Mouse (Mus musculus): ENCODE measurements around the gene Srd5a1. TPM values are rescaled to one million over a fixed set of nuclear protein-coding genes. Genes with fewer than 3 reads are reported as not detected.
"Not testable (repeated sequence)": the region's sequence is repeated elsewhere in the genome, so short reads cannot be mapped to it uniquely, and the experiment has no call there.

The Srd5a1 gene
- total RNA-seq, 2 experiments from 2014 or later: 0.33 to 0.42 TPM

DNA sequence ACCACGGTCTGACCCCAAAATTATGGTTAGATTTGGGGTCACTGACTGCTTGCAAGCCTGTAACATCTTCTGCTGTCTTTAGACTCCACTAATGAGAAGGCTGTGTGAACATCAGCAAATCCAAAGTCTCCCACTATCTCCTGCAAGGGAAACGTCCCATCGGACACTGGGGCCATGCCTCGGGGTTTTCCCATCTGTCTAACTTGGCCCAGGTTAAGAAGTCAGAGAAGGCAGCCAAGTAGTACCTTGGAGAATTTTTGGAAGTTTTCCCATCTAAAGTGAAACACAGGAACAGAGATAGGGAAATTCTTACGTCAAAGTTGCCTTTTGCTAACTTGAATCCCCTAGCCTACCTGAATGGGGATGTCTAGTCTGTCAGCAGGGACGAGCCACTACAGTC is 27.7 kb downstream of the Srd5a1 start:
- DNase-seq: no peak
- intact Hi-C loops (cut with DNase I): no loop called here

DNA sequence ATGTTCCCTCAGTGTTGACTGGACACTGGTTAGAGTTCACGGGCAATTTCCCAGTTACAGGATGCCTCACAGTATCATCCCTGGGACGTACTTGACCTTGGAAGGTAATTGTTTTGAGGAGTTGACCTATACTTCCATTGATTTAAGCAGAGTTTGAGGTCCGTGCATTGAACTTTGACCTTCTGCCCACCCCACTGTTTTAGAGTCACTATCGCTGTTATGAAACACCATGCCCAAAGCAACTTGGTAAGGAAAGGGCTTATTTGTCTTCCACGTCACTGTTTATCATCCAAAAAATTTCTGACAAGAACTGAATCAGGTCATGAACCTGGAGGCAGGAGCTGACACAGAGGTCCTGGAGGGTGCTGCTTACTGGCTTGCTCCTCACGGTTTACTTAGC is 28.8 kb downstream of the Srd5a1 start:
- intact Hi-C loops (cut with DNase I): no loop called here

DNA sequence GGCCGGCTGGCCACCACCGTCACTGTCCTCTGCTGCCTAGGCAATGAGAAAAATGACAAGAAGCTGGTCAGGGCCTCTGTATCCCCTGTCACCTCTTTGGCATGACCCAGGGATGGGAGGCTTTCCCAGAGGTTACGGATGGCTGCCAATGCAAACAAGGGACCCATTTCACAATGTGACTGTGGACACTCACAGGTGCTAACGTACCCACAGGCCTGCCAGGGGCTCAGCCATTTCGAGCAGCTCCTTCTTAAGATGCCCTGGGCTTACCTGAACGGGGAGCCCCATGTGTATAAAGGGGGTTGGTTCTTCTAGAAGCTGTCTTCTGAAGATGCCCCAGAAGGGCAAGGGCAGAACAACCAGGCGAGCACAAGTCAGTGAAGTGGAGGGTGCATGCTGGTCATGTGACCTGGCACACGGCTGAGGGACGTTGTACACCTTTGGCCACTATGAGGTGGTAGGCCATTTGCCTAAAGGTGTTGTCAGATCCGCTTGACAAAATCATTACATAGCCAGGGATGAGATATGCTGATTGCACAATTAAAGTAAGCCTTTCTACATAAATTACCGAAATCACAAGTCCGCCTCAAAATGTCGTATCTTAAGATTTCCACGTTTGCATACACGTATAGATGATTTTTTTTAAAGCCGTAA is 33.9 kb downstream of the Srd5a1 start:
- intact Hi-C loops (cut with DNase I): no loop called here
- no peak for DNase-seq

More for the DNA sequence above, 28.8 kb downstream of the Srd5a1 start:
- no peak for DNase-seq

DNA sequence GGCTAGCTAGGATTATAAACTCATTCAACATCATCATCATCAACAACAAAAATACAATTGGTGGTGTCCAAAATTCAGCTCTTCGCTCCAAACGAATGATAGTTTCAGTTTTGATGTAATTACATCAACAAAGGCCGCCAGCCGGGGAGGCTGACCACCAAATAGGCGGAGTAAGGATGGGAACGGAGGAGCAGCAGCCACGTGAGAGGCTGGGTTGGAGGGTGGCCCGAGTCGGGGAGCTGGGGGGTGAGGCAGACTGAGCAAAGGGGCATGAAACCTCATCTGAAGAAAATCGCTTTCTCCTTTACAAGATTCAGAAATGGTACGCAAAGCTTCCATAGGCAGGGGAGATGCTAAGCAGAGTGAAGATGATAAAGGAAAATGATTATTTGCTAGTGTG is 34.6 kb downstream of the Srd5a1 start:
- intact Hi-C loops (cut with DNase I): no loop called here
- peak in 1 of 2 experiments; percentile 27 for DNase-seq

DNA sequence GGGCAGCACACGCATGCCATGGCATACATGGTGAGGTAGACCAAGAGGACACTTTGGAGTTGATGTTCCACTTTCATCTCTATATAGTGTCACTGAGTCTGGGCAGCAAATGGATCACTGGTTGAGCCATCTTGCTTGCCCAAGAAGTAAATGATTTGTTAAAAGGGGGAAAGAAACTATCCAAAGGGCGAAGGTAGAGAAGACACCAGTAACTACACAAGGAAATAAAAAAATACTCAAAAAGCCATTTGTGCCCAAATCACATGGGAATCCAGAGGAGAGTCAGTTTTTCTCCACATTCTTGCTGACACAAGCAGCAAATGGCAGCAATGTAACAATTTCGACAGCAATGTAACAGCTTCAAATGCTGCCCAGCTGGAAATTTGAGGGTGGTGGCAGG is 38.6 kb downstream of the Srd5a1 start:
- intact Hi-C loops (cut with DNase I): no loop called here
- no peak for DNase-seq

DNA sequence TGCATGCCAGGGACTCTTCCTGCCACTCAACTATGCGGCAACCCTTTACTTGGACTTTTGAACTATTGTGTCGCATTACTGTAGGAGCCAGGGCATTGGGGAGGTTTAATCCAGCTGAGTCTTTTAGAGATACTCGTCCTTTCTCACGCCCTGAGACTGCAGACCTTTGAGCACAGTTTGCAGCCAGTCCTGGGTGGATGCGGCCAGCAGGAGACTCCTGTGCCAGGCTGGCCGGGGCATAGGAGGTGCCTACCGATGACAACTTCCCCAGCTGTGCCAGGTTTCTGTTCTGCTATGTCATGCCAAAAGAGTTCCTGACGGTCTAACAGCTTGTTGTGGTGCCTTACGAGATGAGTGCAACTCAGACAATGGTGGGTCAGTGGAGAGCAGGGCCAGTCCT is 42.0 kb downstream of the Srd5a1 start:
- no peak for DNase-seq
- intact Hi-C loops (cut with DNase I): no loop called here

DNA sequence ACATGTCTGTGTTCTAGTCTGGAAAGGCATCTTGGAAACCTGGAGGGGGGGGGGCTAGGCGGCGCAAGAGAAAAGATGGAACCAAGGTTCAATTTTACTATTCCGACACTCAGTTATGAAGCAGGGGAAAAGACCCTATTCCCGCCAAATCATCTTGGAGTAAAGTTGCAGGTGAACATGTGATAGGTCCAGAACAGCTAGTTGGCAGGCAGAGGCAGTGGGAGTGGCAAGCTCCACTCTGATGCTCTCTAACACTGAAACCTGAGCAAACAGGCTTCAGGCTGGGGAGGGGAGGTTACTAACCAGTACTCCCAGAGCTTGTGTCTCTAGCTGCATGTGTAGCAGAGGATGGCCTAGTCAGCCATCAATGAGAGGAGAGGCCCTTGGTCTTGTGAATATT is 45.8 kb downstream of the Srd5a1 start:
- intact Hi-C loops (cut with DNase I); DNase-seq: not testable (repeated sequence)

DNA sequence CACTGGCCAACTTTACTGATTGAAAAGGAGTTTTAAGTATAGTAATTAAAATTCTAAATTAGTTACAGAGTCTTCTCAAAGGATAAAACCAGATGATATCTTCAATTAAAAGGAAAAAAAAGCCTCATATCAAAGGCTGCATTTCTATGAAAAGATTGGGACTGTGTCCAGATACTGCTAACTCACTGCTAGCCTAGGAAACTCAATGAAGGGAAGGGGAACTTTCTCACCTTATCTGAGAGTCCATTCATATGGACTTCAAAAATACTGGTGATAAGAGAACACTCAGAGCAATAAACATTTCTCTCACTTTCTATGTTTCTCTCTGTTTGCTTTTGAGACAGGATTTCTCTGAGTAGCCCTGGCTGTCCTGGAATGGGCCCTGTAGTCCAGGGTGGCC is 46.7 kb downstream of the Srd5a1 start:
- DNase-seq: no peak
- intact Hi-C loops (cut with DNase I): no loop called here

DNA sequence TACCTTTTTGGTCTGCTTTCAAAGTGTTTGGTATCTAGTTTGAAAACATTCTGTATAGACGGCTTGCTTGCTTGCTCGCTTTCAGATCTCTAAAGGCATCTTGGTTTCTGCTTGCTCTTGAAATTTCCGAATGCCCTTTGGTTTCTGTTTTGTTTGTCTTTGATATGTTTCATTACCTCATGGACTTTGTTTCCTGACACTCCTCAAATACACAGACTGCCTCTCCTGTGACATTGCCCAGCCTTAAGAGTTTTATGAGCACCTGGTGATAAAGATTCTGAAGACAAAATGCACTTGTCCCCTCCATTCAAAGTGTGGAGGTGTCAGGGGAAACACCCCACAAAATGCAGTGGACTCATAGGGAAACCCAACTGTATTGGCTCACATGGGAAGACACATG is 47.3 kb downstream of the Srd5a1 start:
- intact Hi-C loops (cut with DNase I): no loop called here
- no peak for DNase-seq

DNA sequence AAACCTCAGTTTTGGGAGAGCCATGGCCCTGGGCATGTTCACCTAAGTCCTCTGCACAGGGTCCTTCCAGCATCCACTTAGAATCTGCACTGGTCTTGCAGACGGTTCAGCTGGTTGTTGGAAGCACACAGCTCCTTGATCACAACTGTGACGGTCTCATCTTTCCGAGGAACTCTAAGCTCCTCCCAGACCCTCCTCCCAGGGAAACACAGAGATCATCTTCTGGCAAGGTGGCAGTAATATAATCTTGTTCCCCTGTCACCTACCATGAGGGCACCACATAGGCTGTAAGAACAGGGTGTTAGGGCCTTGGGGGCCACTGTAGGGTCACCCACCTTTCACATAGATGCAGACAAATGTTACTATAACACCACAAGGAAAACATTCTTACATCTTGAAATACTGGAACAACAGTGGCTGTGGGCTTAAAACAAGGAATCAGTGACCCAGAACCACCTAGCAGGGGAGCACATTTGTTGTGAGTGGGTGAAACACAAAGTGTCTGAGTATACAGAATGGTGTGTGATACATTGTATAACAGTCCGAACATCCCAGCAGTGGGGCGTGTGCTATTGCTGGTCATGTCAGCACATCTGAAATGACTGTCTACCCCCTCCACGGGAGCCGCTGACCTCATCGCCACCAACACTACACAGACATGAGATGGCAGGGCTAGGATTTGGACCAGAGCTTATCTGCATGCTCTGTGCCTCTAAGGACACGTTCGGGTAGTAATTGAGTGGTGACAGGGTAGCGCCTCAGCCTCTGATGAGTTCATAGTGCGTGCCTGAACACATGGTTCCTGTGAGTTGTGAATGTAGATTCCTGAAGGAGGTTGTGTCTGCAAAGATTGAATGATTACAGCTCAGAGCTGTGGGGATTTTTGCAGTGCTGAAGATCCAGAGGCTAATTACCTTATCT is 48.3 kb downstream of the Srd5a1 start:
- DNase-seq: no peak
- intact Hi-C loops (cut with DNase I): no loop called here

DNA sequence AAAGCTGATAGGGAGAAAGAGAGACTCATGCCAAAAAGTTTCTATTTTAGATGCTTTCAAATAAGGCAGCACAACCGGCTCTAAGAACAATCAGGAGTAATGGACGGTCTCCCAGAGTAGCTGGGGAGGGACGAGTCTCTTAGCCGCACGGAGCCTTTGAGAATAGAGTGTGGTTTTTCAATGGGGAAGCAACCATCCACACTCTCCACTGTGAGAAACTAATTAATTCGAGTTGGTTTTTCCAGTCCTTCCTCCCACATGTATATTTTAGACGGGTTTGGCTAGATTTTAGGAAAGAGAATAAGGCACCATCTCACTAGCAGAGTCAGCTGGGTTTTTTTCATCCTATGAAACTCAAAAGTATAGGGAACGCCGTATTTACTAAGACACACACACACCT is 49.2 kb downstream of the Srd5a1 start:
- intact Hi-C loops (cut with DNase I): no loop called here
- no peak for DNase-seq

DNA sequence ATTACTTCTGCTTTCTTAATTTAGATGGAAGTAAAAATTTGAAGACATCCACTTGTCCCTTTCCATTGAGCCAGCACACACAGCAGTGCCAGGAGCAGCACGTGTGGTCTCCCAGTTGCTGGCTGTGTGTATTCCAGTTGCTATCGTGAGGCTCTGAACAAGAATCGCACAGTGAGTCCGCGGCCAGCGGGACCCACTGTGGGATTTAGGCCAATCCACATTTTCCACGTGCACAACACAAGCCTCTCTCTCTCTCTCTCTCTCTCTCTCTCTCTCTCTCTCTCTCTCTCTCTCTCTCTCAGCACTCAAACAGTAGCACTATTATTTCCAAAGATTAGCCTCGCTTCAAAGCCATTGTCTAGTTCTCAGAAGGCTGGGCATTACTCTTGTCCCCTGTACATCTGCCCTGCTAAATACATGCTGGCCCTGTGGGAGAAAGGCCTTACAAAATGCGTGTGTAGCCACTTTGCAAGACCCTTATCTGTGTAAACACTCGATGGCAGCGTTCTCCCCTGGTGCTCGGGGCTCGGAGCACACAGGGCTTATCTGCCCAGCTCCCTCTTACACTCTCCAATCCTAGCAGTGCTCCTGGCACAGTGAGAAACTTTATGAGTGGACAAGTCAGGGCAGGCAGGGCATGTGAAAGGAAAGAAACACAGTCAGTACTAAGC is 51.8 kb downstream of the Srd5a1 start:
- intact Hi-C loops (cut with DNase I): no loop called here
- no peak for DNase-seq

DNA sequence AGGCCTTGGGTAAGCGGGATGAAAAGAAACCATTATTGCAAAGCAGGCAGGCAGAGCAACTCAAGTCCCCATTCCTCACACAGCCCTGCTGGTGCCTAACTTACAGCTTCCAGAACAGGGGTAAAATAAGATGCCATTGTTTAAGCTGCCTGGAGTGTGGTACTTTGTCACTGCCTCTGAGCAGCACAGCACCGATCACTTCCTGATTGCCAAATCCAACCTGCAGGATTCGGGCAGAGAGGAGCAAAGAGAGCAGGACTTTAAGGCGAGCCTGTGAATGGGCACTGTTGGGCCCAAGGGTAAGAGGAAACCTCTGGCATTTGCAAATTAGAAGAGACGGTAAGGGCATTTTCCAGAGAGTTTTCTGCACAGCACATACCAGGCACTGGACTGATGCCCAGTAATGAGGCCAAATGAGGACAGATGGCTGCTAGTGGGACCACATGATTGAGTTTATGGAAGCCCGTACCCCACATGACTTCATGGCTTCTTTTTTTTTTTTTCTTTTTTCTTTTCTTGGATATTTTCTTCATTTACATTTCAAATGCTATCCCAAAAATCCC is 53.1 kb downstream of the Srd5a1 start:
- DNase-seq: no peak
- intact Hi-C loops (cut with DNase I): no loop called here

DNA sequence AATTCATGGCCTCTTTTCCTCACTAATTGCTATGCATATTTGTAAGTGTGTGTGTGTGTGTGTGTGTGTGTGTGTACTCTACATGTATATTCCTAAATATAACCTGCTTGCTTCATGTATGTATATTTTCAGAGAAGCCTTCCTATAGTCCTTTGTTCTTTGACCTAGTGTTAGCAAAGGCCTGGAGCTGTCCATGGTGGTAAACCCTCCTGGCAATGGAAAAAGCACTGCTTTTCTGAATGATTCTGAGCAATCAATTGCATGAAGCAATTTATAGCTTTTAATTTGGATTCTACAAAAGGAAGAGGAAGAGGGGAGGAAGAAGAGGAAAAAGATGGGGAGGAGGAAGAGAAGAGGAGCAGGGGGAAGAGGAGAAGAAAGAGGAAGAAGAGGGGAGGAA is 54.5 kb downstream of the Srd5a1 start:
- no peak for DNase-seq
- intact Hi-C loops (cut with DNase I): no loop called here

DNA sequence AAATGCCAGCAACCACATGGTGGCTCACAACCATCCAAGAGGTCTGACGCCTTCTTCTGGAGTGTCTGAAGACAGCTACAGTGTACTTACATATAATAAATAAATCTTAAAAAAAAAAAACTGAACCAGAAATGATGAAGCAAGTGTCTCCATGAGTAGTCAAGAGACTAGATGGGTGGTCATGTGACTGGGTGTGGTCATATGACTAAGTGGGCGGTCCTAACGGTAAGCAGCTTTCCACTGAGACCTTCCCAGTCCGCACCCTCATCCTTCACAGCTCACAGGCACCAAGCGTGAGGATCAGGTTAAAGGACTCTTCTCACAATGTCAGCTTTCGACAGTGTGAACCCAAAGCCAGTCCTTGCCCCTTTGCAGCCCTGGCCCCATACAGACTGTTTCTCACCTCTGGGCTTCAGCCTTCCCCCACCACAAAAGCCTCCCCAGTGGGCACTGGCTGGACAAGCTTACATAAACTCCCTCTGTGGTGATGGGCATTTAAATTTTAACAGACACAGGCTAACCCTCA is 55.2 kb downstream of the Srd5a1 start:
- DNase-seq: no peak
- intact Hi-C loops (cut with DNase I): no loop called here

DNA sequence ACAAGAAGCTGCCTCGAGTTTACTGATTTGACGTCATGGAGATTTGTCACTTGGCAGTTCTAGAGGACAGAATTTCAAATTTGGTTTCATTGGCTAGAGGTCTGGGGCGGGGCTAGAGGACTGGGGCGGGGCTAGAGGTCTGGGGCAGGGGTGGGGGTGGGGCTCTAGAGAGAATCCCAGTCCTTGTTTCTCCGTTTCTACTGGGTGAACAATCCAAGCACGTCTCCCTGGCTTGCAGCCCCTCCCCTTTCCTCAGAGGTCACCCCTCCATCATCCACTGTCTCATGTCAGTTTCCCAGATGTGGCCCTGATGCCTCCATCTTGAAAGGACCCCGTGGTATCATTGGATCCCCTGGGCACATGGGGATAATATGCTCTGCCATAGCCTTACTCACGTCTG is 56.2 kb downstream of the Srd5a1 start:
- DNase-seq: no peak
- intact Hi-C loops (cut with DNase I): no loop called here

DNA sequence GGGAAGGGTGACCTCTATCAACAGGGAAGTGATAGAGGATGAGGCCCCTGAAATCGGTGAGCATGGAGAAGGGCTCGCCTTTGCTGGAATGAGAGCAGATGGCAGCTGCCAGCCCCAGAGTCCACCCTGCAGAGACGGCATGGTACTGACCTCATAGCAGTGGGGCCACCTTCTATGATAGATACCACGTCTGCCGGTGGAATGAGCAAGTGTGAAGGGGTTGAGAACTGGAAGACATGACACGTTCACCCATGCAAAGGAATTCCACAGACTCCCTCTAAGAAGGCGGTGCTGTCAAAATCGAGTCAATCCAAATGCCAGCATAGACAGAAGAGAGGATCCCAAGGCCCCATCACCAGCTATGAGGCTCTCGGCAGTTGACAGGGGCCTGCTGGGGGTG is 57.0 kb downstream of the Srd5a1 start:
- no peak for DNase-seq
- intact Hi-C loops (cut with DNase I): loop anchor here (5.0 kb wide), 2 partner anchors 43 to 58 kb away; partner anchors contain the start of gene Srd5a1

DNA sequence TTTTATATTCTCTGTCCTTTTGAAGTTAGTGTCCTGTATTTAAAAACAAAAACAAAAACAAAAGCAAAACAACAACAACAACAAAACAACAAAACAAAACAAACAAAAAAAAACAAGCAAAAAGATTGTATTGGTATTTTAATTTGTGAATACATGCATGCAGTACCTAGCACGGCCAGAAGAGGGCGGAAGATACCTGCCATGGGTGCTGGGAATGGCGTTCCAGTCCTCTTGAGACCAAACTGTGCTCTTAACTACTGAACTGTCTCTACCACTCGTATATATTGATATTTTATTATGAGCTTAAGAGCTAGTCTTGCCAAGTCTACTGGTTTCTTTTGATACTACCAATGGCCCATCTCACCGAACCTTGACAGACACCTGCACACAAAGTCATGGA is 58.2 kb downstream of the Srd5a1 start:
- DNase-seq: no peak
- intact Hi-C loops (cut with DNase I): loop anchor here (1.0 to 5.0 kb wide), 3 partner anchors 44 to 102 kb away; partner anchors contain the start of gene Srd5a1

DNA sequence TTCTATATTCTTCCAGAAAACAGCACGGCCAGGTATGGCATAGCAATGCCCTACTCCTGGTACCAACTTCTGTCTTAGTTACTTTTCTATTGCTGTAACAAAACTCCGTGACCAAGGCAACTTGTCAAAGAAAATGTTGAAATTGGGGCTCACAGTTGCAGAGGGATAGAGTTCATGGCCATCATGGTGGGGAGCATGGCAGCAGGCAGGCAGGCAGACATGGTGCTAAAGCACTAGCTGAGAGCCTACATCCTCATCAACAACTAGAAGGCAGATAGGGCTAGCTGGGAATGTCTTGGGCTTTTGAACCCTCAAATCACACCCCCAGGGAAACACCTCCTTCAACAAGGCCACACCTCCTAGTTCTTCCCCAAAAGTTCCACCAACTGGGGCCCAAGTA is 60.4 kb downstream of the Srd5a1 start:
- intact Hi-C loops (cut with DNase I): loop anchor here (5.0 kb wide), 2 partner anchors 46 to 61 kb away; partner anchors contain the start of gene Srd5a1
- no peak for DNase-seq

DNA sequence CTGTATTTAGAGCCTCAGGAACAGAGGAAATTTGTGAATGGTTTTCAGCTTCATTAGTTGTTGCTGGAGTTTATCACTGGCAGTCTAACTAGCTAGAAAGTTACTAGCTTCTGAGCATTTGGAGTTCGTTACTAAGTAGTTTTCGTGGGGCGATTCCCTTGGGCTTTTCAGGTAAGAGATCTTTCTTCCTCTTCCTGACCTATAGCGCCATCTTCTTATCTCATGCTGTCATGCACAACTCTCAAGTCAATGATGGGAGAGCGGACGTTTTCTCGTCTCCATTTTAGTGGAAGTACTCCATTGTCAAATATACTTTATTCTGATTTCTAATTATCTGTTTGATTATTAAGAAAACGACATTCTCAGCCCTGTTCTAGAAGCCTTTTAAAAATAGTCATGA is 61.3 kb downstream of the Srd5a1 start:
- no peak for DNase-seq

More for the DNA sequence above, 61.3 kb downstream of the Srd5a1 start:
- intact Hi-C loops (cut with DNase I): loop anchor here (2.0 to 5.0 kb wide), 3 partner anchors 41 to 62 kb away; partner anchors contain the start of gene Srd5a1

Measured in gastrocnemius, postnatal 36 days (tissue).